Mouse (Mus musculus): ENCODE measurements at regions not wholly inside any gene's neighbourhood (a gene's known extent, or its start where the extent isn't known, plus 50 kb on each side); places are given as distances from the start of the nearest gene placed in this dataset.

GRCm38 (mm10) chr6:94999002-94999401, 118.0 kb upstream of the Kbtbd8 start:
- peak; percentile 54 for DNase-seq (ENCODE audit: low spot score)
- WGBS, result 39% methylated on average over 6 of the region's 6 CpGs
- H3K4me2 ChIP-seq (replicated peaks; ENCODE audit: low read depth), result no peak overlapping the region

GRCm38 (mm10) chr6:94998371-94998770, 118.7 kb upstream of the Kbtbd8 start:
- Histone ChIP-seq H3K4me3 (ENCODE audit: low read depth, low read length) (no peak overlapping the region), H3K27me3 (ENCODE audit: control insufficient read depth, insufficient read depth, low read length) (no peaks in the 10 kb centered on the region), H3K27ac (replicated peaks) (no peak overlapping the region), H3K9ac (ENCODE audit: low read length) (no peak overlapping the region), H3K4me1 (replicated peaks; ENCODE audit: control insufficient read depth, insufficient read depth) (no peaks in the 10 kb centered on the region), H3K36me3 (ENCODE audit: control insufficient read depth, insufficient read depth, low read length) (no peaks in the 10 kb centered on the region), H3K9me3 (ENCODE audit: control insufficient read depth, low read length) (no peaks in the 10 kb centered on the region), H3K4me2 (replicated peaks; ENCODE audit: low read depth) (no peak overlapping the region)
- ATAC-seq (ENCODE audit: low FRiP score, low TSS enrichment), result no peak
- TF ChIP-seq CTCF (IDR thresholded peaks at IDR 0.05; ENCODE audit: low read depth) (no peak), EP300 (optimal IDR thresholded peaks at IDR 0.05) (no peak)
- WGBS, result 65% methylated on average over 2 of the region's 2 CpGs
- DNase-seq (ENCODE audit: low spot score), result no peak

More at GRCm38 (mm10) chr6:94999002-94999401, 118.0 kb upstream of the Kbtbd8 start:
- no peaks in the 10 kb centered on the region for H3K9me3 ChIP-seq (ENCODE audit: control insufficient read depth, low read length)
- H3K27ac ChIP-seq (replicated peaks), result no peak overlapping the region
- H3K27me3 ChIP-seq (ENCODE audit: control insufficient read depth, insufficient read depth, low read length), result no peaks in the 10 kb centered on the region
- no peak overlapping the region for H3K9ac ChIP-seq (ENCODE audit: low read length)
- no peak overlapping the region for H3K4me3 ChIP-seq (ENCODE audit: low read depth, low read length)
- no peaks in the 10 kb centered on the region for H3K4me1 ChIP-seq (replicated peaks; ENCODE audit: control insufficient read depth, insufficient read depth)
- TF ChIP-seq EP300 (optimal IDR thresholded peaks at IDR 0.05), result no peak
- no peaks in the 10 kb centered on the region for H3K36me3 ChIP-seq (ENCODE audit: control insufficient read depth, insufficient read depth, low read length)
- ATAC-seq (ENCODE audit: low FRiP score, low TSS enrichment), result no peak

DNA sequence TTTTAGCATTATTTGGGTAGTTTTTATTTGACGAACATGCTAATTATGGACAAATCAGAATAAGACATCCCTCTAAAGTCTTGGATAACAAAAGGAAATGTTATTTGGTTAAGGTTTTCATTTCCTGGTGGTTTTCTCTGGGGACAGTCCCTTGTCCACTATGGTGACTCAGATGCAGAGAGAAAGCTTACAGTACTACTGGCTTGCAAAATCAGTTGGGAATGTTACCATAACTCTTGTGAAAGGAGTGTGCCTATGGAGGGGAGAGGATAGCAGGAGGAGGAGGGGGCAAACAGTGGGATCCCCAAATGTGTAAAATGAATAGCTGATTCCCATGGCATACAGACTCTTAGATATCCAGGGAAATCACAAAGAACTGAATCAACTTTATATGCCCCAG, 122.7 kb upstream of the Kbtbd8 start:
- Histone ChIP-seq H3K4me1 (replicated peaks; ENCODE audit: control insufficient read depth, insufficient read depth) (no peaks in the 10 kb centered on the region), H3K4me3 (ENCODE audit: low read depth, low read length) (no peak overlapping the region), H3K9ac (ENCODE audit: low read length) (no peak overlapping the region), H3K27ac (replicated peaks) (no peak overlapping the region), H3K9me3 (ENCODE audit: control insufficient read depth, low read length) (no peaks in the 10 kb centered on the region), H3K27me3 (ENCODE audit: control insufficient read depth, insufficient read depth, low read length) (no peaks in the 10 kb centered on the region), H3K4me2 (replicated peaks; ENCODE audit: low read depth) (no peak overlapping the region), H3K36me3 (ENCODE audit: control insufficient read depth, insufficient read depth, low read length) (no peaks in the 10 kb centered on the region)
- WGBS, result 86% methylated on average over 1 of the region's 1 CpGs
- DNase-seq (ENCODE audit: low spot score) (no peak), ATAC-seq (ENCODE audit: low FRiP score, low TSS enrichment) (no peak)
- TF ChIP-seq CTCF (IDR thresholded peaks at IDR 0.05; ENCODE audit: low read depth) (no peak), EP300 (optimal IDR thresholded peaks at IDR 0.05) (no peak)

GRCm38 (mm10) chr6:94987427-94987826, 129.6 kb upstream of the Kbtbd8 start:
- Histone ChIP-seq H3K4me1 (replicated peaks; ENCODE audit: control insufficient read depth, insufficient read depth) (no peaks in the 10 kb centered on the region), H3K9me3 (ENCODE audit: control insufficient read depth, low read length) (no peaks in the 10 kb centered on the region), H3K9ac (ENCODE audit: low read length) (no peak overlapping the region), H3K27ac (replicated peaks) (no peak overlapping the region), H3K4me2 (replicated peaks; ENCODE audit: low read depth) (no peak overlapping the region), H3K36me3 (ENCODE audit: control insufficient read depth, insufficient read depth, low read length) (no peaks in the 10 kb centered on the region), H3K27me3 (ENCODE audit: control insufficient read depth, insufficient read depth, low read length) (no peaks in the 10 kb centered on the region), H3K4me3 (ENCODE audit: low read depth, low read length) (no peak overlapping the region)
- no peak for TF ChIP-seq CTCF (IDR thresholded peaks at IDR 0.05; ENCODE audit: low read depth)
- TF ChIP-seq EP300 (optimal IDR thresholded peaks at IDR 0.05), result no peak
- no peak for ATAC-seq (ENCODE audit: low FRiP score, low TSS enrichment)
- 28% methylated on average over 5 of the region's 5 CpGs for WGBS
- no peak for DNase-seq (ENCODE audit: low spot score)

DNA sequence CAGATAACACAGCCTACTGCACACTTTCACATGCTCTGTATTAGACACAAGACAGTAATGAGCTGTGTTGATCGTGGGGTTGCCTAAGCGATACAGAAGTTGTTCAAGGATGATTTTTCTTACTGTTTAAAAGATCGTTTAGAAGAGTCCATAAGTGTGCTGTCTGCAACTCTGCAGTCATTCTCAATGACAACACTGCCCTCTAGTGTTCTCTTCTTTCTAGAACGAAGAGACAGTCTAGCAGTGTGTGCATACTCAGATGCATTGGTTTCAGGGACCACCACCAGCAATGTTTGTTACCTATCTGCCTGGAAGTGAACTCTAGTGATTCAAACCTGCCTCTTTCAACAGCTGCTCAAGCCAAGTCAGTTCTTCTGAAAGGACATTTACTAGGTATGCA, 130.7 kb upstream of the Kbtbd8 start:
- H3K4me2 ChIP-seq (replicated peaks; ENCODE audit: low read depth), result no peak overlapping the region
- DNase-seq (ENCODE audit: low spot score) (no peak), ATAC-seq (ENCODE audit: low FRiP score, low TSS enrichment) (peak; percentile 84)
- H3K4me1 ChIP-seq (replicated peaks; ENCODE audit: control insufficient read depth, insufficient read depth), result no peaks in the 10 kb centered on the region
- H3K9ac ChIP-seq (ENCODE audit: low read length), result no peak overlapping the region
- no peaks in the 10 kb centered on the region for H3K27me3 ChIP-seq (ENCODE audit: control insufficient read depth, insufficient read depth, low read length)
- no peak overlapping the region for H3K27ac ChIP-seq (replicated peaks)
- H3K4me3 ChIP-seq (ENCODE audit: low read depth, low read length), result no peak overlapping the region
- WGBS, result 5% methylated on average over 4 of the region's 4 CpGs
- H3K9me3 ChIP-seq (ENCODE audit: control insufficient read depth, low read length), result no peaks in the 10 kb centered on the region
- no peaks in the 10 kb centered on the region for H3K36me3 ChIP-seq (ENCODE audit: control insufficient read depth, insufficient read depth, low read length)
- TF ChIP-seq EP300 (optimal IDR thresholded peaks at IDR 0.05) (no peak), CTCF (IDR thresholded peaks at IDR 0.05; ENCODE audit: low read depth) (peak; percentile 92)

DNA sequence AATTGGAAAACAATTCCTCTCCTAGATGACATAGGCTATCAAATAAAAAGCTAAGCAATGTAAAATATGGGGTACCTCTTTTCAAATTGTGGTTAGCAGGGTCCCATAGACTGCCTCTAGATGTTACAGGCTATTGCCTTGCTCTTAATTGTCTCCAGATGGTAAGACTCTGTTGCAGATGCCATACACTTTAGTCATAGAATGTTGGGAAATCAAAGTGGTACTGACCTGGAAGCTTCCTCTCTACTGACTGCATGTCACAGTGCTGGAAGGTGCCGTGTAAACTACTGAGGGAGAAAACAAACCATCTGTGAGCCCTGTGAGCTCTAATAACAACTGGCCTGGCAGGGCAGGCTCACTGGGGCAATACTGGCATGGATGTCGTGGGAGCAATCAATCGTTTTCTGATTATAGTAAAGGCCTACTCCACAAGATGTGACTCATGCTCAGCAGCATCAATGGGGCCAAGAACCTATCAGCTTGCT, 132.6 kb upstream of the Kbtbd8 start:
- Histone ChIP-seq H3K27me3 (ENCODE audit: control insufficient read depth, insufficient read depth, low read length) (no peaks in the 10 kb centered on the region), H3K9me3 (ENCODE audit: control insufficient read depth, low read length) (no peaks in the 10 kb centered on the region), H3K36me3 (ENCODE audit: control insufficient read depth, insufficient read depth, low read length) (no peaks in the 10 kb centered on the region), H3K4me2 (replicated peaks; ENCODE audit: low read depth) (no peak overlapping the region), H3K4me3 (ENCODE audit: low read depth, low read length) (no peak overlapping the region), H3K4me1 (replicated peaks; ENCODE audit: control insufficient read depth, insufficient read depth) (no peaks in the 10 kb centered on the region), H3K27ac (replicated peaks) (no peak overlapping the region), H3K9ac (ENCODE audit: low read length) (no peak overlapping the region)
- ATAC-seq (ENCODE audit: low FRiP score, low TSS enrichment), result no peak
- TF ChIP-seq CTCF (IDR thresholded peaks at IDR 0.05; ENCODE audit: low read depth) (no peak), EP300 (optimal IDR thresholded peaks at IDR 0.05) (no peak)
- DNase-seq (ENCODE audit: low spot score), result no peak
- WGBS, result 82% methylated on average over 3 of the region's 3 CpGs

Data from stomach, postnatal 0 days (tissue).